Mouse (Mus musculus) olfactory bulb, adult 2 months (tissue): ENCODE measurements around the gene Gm42417.

ENCODE experiments used
- CTCF ChIP-seq: fragments of 200-500 bp; IDR thresholded peaks from 2 replicates; pipeline ENCODE4 v1.5.1; 2012; ENCODE audit warnings: low read depth, mild to moderate bottlenecking, low read length, moderate library complexity; ENCODE audit not compliant: insufficient read depth
- POLR2A ChIP-seq: fragments of 200-500 bp; IDR thresholded peaks from 2 replicates; pipeline ENCODE4 v1.6.1; 2012; ENCODE audit warnings: mild to moderate bottlenecking, low read depth, low read length, moderate library complexity; ENCODE audit not compliant: insufficient read depth

- peak; percentile 88 for TF ChIP-seq CTCF
- no peak for TF ChIP-seq POLR2A
These were observed 17.6 kb upstream of the Gm42417 start for GRCm38 (mm10) chr1:36556553-36557456.
